Mouse (Mus musculus): ENCODE data around the gene Dcdc2a.
A peak's percentile ranks its signal among the peaks of the same experiment; 100 is the strongest.

Dcdc2a gene

GRCm38 (mm10) chr13:25055873-25056667, at the start of gene Dcdc2a:
Dcdc2a (plus strand) TSS chr13:25056004.
- DNase-seq (ENCODE audit: low read depth) = no peak

DNA sequence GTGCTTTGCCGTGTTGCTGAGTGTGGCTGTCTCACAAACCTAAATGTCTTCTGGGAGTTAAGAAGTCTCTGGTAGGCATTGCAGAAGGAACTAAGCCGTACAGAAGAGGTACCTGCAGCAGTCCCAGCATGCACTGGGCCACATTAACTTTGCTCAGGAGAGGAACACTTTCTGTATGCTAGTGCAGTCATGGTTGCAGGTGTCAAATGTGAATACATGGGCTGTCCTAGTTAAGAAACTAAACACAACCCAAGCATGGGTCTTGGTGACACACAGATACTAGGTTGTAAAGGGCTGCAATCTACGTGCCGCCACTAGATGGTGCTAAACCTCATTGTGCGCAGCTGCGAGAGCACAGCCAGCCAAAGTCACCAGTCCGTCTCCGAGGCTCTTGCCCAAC, 48.7 kb upstream of the Dcdc2a start:
- DNase-seq (ENCODE audit: low read depth) = no peak

GRCm38 (mm10) chr13:25018316-25018715, 37.5 kb upstream of the Dcdc2a start:
- no peak for DNase-seq (ENCODE audit: low read depth)

DNA sequence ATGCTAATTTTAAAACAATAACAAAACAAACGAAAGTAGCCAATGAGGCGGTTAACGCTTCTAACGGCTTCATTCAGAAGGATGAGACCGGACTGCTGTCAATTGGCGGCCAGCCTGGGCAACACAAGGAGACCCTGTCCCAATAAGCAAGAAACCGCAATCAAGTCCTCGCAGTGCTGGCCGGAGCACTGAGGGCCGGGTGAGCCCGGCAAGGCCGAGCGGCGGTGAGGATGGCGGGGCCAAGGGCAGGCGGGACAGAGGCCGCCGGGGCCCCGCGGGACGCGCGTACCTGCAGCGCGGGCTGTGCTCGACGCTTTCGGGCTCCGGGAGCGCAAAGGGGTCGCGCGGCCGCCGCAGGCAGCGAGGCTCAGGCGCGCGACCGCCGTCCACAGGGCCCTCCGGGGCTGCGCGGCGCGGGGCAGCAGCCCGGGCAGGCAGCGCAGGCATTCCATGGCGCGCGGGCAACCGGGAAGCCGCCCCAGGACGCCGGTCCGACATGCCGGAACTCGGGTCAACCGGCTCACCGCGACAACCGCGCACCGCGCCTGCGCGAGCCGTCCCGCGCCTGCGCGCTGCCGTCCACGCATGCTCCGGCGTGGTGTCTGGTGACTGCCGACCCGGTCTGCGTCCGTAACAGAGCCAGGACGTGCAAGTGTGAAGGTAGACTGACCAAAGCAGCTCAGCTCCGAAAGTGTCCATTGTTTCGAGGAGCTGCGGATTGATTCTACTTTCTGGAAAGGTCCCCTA, 35.8 kb upstream of the Dcdc2a start, which contains the start of gene Mrs2:
Gene Mrs2 (minus strand): TSS at position 587 of the 747 bp plus-strand sequence.
- peak; percentile 90 for DNase-seq (ENCODE audit: low read depth)

DNA sequence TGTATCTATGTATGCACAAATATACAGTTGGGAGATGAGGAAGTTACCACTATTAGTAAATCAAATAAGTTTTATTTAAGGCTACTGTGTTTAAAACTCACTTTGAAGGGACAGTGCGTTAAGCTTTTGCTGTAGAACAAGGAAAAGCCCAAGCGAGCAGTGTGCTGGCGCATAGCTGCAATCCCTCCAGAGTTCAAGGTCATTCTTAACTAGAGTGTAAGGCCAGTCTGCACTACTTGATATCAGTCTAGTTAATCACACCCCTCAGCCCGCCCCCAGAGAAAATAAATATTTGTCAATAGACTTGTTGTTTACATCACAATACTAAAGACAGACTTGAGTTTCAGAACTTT, 35.3 kb upstream of the Dcdc2a start:
- no peak for DNase-seq (ENCODE audit: low read depth)

GRCm38 (mm10) chr13:25022386-25022785, 33.4 kb upstream of the Dcdc2a start:
- DNase-seq (ENCODE audit: low read depth) = no peak

- no peak for DNase-seq (ENCODE audit: low read depth)
These were observed 32.7 kb upstream of the Dcdc2a start for GRCm38 (mm10) chr13:25023129-25023528.

GRCm38 (mm10) chr13:25024655-25025054, 31.1 kb upstream of the Dcdc2a start:
- peak; percentile 77 for DNase-seq (ENCODE audit: low read depth)

GRCm38 (mm10) chr13:25026409-25027113, 29.2 kb upstream of the Dcdc2a start:
- no peak for DNase-seq (ENCODE audit: low read depth)

DNA sequence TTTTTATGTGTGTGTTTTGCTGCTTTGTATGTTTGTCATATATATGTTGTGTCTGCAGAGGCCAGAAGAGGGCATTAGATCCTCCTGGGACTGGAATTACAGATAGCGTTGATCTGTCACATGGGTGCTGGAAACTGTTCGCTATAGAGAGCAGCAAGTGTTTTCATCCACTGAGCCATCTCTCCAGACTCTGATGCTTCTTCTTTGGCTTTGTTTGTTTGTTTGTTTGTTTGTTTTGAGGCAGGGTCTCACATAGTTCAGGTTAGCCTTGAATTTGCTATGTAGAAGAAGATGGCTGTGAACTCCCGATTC, 28.7 kb upstream of the Dcdc2a start:
- no peak for DNase-seq (ENCODE audit: low read depth)

DNA sequence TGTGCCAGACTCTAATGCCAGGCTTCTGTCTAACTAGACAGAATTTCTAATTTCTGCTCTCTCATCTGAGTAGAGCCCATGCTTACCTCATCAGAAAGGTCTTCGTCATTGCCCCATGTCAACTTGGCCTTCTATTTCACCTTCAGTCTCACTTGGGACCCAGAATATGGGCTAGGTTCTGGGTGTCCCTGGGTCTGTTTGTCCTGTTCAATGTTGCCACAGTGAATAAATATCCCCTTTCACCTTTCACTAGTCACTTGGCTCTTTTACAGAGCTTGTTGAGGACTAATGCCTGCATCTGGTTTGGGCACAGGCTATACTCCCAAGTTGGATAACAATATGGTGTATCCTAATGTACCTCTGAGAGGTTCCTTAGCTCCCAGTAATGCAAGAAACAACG, 16.3 kb upstream of the Dcdc2a start:
- DNase-seq (ENCODE audit: low read depth) = no peak

- DNase-seq (ENCODE audit: low read depth) = no peak
These were observed 3.1 kb upstream of the Dcdc2a start for GRCm38 (mm10) chr13:25052671-25053070.

DNA sequence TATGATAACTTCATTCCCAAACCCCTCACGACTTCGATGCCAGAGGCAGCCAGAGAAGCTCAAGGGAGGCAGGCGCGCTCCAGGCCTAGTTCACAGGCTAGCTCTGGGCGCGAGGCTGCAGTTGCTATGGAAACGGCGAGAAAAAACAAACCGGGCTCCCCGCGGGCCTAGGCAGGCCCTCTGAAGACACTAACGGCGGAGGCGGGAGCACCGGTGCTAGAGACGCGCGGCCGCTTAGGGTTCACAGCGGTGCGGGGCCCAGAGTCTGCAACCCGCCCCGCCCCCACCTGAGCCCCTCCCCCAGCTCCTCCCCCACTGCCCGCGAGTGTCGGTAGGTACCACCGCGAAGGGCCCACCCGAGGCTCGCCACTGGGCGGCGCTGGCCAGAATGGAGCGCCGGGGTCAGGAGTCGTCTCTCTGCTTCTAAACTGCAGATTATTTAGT, 671 bp upstream of the Dcdc2a start:
- no peak for DNase-seq (ENCODE audit: low read depth)

- no peak for DNase-seq (ENCODE audit: low read depth)
These were observed 10.9 kb downstream of the Dcdc2a start for GRCm38 (mm10) chr13:25066659-25067058.

- DNase-seq (ENCODE audit: low read depth) = no peak
These were observed 11.4 kb downstream of the Dcdc2a start for GRCm38 (mm10) chr13:25067183-25067582.

DNA sequence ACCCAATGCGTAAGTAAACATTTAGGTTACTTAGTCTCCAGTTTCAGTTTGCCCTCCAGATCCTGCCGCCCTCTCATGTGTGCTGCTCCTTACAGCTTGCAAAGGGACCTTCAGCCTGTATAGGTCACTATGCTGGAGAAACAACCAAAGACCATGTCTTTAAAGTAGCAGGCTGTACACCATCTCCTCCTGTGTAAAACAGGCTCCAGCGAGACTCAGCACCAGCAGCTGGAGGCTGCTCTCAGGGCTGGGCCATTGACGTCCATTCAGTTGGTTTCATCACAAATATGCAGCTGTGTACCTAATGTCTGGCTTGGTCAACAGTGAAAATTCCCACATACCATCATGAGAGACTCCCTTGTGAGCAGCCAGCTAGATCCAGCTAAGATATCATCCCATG, 14.0 kb downstream of the Dcdc2a start:
- DNase-seq (ENCODE audit: low read depth) = peak; percentile 4

DNA sequence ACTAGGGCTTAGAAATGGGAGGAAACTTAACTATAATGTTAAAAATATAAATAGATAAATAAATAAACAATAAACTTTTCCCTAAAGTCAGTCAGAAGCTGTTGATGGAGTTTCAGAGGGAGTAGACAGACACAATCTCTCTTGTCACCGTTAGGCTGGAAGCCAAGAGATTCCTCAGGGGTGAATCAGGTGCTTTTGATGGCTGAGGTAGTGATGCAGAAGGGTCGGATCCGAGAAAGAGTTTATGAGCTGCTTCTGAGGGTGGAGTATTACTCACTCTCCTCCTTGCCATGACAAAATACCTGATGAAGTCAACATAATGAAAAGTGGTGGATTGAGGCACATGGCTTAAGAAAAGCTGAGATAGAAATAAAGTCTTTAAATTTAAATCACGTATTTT, 15.0 kb downstream of the Dcdc2a start:
- DNase-seq (ENCODE audit: low read depth) = no peak

- no peak for DNase-seq (ENCODE audit: low read depth)
These were observed 21.5 kb downstream of the Dcdc2a start for GRCm38 (mm10) chr13:25077262-25077661.

DNA sequence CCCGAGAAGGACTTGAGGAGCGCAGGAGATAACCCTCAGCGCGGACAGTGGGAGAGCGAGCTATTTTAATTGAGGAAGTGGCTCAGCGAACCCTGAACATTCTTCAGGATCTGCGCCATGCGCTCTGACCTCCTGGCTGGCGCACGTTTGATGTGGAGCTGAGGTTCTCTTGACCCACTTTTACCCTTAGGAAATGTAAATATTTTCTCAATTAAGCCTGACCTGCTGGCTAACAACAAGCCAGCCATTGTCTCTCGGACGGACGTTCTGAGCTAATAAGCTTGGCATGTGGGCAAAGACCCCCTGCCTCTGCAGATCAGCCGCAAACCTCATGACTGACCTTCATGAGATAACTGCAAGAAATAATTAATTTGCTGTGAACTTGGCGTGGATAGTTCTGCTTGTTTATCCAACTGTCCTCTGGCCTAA, 27.4 kb downstream of the Dcdc2a start:
- no peak for DNase-seq (ENCODE audit: low read depth)

GRCm38 (mm10) chr13:25085147-25085546, 29.3 kb downstream of the Dcdc2a start:
- DNase-seq (ENCODE audit: low read depth) = no peak

GRCm38 (mm10) chr13:25091347-25091746, 35.5 kb downstream of the Dcdc2a start:
- DNase-seq (ENCODE audit: low read depth) = no peak

- no peak for DNase-seq (ENCODE audit: low read depth)
These were observed 38.0 kb downstream of the Dcdc2a start for GRCm38 (mm10) chr13:25093776-25094175.

DNA sequence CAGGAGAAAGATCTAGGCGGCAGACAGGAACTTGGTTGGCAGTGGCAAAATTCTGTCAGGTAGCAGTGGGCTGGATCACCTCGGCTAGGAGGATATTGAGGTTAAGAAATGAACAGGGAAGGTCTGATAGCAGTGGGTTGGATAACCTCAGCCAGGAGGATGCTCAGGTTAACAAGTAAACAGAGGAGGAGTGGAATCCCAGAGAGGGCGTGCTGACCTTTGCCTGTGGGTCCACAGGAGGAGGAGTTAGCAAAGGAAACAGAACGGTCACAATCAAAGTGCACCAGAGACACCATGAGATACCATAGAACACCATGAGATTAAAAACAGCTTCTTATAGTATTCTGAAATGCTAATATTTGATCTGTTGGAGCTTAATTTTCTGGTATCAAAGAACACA, 38.6 kb downstream of the Dcdc2a start:
- no peak for DNase-seq (ENCODE audit: low read depth)

All from NIH3T3 (cell line).